Mouse (Mus musculus) mesoderm, embryonic 11.5 days (tissue): Measurements from ENCODE around the gene Morn4.
"Not testable (repeated sequence)": the region's sequence is repeated elsewhere in the genome, so short reads cannot be mapped to it uniquely, and the experiment has no call there.

Experiments
- DNase-seq: peaks from one replicate; pipeline ENCODE4 v3.0.0-alpha.2; 2012; ENCODE audit warnings: low read depth, low spot score

Gene Morn4

DNA sequence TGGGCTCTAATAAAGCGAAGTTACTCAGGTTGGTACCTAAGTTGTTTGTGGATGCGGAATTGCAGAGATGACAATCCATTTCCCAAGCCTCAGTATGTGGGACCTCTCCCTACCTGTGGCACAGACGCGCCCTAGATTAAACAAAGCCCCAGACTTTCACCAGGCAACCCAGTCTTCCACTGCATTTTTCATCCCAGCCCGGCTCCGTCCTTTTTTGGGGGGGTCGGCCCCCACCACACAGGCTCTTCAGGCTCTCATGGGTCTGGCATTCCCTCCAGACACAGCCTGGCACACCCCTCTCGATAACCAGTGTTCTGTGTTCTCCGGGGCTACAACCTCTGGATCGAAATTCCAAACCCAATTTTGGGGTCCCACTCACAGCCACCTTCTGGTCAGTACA lies 467 bp downstream of the Morn4 start:
- no peak for DNase-seq

DNA sequence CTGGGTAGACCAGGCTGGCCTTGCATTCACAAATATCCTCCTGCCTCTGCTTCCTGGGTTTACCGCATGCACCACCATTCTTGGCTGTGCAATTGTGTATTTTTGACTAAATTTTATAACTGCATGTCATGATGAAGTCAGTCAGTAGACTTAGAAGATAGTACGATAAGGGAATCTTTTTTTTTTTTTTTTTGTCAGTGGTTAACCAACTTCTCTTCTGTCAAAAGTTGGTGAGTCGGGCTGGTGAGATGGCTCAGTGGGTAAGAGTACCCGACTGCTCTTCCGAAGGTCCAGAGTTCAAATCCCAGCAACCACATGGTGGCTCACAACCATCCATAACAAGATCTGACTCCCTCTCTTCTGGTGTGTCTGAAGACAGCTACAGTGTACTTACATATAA lies 4.5 kb downstream of the Morn4 start:
- not testable (repeated sequence) for DNase-seq

DNA sequence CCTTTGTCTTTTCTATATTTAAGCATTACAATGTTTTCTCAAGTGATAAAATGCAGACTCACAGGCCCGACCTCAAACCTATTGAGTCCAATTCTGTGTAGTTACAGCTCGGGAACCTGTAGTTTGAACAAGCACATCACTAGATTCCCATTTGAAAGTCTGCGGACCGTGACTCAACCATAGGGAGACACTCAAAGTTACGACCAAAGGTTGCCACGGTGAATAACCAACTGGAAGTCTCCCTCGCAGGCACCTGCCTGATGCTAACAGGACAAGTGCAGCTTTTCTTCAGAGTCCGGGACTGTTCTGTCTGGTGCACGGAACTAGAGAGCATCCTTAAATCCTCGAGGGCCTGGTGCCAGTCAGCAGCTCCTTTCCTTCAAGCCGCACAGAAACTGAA lies 5.7 kb downstream of the Morn4 start:
- DNase-seq, result no peak

DNA sequence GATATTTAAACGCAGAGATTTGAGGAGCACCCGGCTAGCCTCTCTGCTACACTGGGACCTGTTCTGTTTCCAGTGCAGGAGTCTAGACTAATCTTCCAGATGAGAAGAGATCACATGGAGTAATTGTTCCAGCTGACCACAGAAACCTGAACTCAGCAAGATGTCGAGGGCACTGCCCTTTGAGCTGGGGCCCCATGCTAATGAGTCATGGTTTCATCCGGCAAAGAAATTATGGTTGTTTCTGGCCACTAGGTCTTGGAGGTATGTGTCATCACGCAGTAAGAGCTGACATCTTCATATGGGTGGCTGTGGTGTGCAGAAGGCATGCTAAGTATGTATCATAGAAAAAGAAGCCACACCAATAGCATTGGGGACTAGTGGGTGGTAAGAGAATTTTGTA lies 6.2 kb downstream of the Morn4 start:
- DNase-seq, result no peak

DNA sequence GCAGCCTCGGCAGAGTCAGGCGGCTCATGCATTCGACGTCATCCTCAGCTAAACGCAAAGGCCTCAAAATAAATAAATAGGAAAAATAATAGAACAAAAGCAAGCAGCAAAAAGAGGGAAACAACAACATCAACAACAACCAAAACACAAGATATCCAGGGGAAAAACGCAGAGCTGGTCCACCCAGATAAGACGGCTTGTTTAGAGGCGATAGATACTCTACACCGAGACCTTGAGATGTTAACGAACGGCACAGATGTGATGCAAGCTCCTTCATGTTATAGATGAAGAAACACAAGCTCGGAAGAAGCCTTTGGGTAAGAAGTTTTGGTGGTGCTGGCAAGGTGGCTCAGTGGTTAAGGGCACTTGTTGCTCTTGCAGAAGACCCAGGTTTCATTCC lies 7.2 kb downstream of the Morn4 start:
- DNase-seq, result no peak

DNA sequence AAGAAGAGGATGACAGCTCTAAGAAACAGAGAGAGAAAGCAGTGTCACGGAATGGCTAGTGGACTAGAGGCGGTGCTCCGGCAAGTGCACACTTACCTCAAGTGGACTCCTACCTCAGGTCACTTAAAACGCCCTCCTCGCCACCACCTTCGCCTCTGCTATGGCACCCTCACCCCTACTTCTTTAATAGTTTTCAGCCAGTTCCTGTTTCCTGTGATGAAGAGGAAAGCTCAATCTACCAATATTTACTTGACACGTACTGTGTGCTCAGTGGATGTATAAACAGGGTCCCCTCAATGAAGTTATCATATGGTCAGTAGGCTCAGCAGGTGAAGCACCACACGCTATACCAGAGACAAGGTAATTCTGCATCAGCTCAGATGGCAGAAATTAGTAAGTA lies 7.6 kb downstream of the Morn4 start:
- no peak for DNase-seq

DNA sequence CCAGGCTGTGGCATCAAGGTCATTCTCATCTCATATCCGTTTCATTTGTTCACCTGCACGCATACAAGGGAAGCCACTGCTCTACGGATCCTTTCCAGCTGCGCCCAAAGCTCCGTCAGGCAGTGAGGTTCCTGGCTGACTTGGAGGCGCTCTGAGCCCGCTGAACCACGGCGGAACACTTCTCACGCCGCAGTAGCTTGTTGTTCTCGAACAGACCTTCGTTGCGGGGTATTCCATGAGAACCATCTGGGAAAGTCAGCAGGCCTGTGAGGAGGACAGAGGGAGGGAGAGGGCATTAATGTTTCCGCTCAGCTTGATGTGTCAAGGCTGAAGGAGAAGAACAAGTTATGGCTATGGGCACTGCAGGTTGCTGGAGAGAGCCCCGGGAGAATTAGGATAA lies 10.2 kb downstream of the Morn4 start:
- DNase-seq, result no peak

DNA sequence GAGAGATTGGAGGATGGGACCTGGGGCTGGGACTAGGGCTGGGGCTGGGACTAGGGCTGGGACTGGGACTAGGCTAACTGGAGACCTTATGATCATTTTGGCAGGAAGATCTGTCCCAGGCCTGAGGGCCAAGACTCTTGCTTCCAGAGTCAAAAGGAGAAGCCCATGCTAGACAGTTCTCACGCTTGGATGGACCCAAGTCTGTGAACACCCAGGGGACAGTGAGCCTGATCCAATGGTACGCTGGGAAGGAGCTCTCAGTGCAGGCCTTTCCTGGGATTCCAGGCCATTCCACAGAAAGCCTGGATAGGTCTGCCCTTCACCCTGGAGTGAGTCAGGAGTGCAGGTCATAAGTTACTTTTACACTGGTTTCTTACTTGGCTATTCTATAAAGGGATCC lies 11.1 kb downstream of the Morn4 start:
- no peak for DNase-seq

DNA sequence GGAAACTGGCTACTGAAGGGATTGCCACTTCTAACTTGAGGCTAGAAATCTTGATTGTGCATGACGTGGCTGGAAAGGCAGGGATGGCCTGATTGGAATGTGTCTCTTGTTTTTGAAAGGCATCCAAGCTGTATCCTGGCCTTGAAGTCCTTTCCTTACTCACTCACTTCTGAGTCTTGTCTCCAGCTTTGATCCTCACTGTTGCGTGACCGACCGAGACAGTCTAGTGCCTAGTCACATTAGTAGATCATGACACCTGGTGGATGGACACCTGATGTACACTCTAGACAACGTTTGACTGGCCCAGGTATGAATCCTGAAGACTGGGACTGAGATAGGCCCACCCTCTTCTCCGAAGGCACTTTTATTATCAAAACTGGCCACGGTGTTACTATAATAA lies 13.4 kb downstream of the Morn4 start:
- no peak for DNase-seq

DNA sequence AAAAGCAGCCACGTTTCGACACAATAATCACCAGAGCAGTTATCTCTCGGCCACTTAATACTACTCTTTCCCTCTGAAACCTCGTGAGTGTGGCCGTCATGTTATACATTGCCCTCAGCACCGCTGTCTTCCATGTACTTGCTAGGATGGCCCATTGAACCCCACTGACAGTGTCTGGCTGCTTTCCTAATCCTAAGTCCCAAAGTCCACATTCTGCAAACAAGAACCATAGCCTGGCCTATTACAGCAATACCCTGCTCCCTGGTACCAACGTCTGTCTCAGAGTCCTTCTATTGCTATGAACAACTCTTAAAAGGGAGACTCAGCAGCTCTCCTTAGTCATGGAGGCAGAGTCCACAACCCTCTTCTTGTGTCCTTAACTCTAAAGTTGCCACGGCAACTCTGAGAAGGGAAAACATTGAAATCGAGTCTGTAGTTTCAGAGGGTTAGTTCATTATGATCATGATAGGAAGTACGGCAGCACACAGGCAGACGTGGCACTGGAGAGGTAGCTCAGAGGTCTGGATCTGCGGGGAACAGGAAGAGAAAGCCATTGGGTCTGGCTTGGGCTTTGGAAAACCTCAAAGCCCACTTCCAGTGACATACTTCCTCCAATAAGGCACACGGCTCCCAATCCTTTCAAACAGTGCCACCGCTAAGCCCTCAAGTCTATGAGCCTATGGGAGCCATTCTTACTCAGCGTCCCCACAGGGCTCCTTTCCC lies 14.1 kb downstream of the Morn4 start:
- DNase-seq, result no peak

DNA sequence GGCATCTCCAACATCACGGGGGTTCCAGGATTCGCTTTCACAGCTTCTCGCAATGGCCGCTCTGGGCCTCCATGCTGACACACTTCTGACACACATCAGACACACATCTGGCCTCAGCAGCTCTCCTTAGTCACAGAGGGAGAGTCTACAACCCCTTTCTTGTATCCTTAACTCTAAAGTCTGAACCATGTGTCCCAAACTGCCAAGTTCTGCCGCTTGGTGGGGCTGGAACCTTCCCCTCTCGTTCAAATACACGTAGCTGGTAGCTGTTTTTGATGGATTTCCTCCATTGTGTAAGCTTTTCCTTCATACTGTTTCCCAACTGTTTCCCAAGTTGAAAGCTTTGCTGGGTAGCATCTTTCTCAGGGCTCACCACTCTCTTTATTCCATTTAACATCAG lies 14.9 kb downstream of the Morn4 start:
- DNase-seq, result no peak

DNA sequence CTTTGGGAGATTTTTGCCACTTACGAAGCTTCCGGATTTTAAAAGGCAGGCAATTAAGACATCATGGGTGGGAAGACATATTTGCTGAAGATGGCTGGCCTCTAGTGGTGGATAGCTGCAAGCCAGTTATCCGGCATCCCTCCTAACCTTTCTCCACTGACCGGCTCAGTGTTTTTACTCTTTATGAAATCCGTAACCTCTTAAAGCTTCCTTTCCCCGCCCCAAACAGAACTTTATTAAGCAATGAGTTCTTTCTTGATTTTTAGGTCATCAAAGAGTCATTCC lies 17.0 kb downstream of the Morn4 start:
- no peak for DNase-seq

DNA sequence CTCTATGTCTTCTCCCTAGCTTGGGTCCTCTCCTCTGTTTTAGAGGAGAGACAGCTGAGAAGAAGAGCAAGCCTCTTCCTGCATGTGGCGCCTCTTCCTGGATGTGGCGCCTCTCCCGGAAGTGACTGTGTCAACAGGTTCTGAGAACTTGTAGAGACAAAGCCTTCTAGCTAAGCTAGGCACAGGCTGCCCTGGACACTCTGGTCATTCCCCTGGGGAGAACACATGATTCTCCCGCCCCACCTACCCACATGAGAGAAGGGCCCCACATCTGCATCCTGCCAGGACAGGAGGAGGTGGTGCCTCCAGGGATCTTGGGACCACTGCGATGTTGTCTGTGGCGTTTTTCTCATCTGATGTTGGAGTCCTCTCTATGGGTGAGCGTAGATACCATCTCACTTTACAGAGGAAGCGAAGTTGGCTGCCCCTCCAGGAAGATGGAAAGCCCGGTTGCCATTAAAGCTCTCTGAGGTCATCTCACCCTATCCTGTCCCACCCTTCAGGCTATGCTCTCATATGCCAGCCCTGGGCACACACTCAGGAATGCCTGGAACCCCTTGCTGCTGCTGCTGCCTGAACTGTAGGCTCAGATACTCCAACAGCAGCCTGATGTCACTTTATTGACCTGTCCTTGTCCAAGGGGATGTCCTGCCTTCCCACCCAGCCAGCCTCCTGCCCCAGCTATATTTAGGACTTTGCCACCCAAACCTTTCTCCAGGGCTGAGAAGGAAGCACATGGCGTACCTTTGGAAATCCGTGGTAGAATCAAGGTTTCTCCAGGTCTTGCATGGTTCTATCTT lies 17.5 kb downstream of the Morn4 start:
- no peak for DNase-seq

DNA sequence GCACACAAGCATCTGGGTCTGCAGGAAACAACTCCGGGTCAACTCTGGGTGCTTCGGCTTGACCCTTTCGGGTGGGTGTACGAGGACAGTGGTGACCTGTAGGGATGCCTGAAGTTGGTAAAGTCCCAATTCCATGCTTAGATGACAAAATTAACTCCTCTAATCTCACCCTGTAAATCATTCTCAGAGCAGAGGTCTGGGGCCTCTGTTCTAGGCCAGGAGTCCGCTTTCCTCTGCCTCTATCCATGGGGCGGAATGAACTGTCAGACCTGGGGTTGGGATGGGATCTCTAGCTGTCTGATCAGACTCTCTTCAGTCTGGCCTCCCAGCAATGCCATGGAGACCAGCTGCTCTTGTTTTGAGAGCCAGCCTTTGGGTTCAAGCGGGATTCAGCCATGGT lies 24.7 kb downstream of the Morn4 start:
- DNase-seq, result no peak

DNA sequence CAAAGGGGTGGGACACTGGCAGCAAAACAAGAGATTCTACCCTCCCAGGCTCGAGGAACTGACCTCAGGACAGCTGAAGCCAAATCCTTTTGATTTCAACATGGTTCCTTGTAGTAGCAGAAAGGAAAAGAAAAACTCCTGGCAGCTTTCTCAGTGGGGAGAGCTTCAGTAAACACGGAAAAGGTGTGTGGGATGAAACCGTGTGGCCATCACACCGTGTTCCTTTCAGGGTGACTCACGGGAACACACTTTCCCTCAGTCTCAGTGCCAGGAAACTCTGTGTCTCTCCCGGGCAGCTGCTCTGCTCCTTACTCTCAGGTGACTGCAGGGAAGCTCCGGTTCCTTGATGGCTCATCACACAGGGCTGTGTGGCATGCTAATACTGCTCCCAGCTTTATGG lies 27.7 kb downstream of the Morn4 start:
- DNase-seq, result no peak

DNA sequence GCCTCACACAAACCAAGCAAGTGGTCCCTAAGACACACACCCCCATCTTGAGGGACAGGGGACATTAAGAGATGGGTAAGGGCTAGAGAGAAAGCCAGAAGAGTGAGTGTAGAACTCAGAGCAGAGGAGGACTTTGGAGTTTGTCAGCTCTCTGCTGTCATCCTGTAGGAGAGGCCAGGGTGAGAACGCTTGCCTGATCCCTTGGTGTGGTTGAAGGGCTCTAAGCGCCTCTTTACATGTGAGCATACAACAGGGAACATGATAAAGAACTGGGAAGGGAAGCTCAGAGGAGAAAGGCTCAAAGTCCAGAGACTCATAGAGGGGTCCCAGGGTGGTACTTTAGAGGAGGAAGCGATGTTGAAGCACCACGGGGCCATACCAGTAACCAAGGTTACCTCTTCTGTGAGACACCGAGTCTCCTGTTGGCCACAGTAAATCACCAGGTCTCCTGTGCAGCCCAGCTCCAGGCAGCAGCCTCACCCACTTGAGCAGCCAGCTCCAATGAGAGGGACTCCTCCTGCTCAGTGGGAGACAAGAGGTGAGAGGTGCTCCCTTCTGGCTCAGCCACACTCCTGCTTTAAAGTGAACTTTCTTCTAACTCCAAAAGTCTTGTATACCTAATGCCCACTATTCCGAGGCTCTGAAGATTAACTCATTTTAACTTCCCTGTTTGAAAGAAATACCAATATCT lies 29.3 kb downstream of the Morn4 start:
- no peak for DNase-seq

DNA sequence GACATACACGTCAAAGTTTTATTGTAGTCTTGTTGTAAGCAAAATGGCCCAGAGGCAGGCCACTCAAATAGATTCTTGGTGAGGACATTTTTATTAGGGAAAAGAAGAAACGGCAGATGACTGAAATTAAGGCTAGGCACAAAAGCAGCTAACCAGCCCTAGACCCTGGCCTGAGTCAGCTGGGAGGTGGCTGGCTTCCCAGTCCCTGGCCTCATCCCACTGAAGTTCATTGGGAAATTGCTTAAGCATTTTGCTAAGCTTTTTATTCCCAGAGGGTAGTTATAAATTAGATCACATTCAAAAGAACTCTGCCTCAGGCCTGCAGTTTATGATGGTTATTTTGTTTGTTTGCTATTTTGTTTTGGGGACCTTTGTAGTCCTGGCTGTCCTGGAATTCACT lies 30.3 kb downstream of the Morn4 start:
- no peak for DNase-seq

DNA sequence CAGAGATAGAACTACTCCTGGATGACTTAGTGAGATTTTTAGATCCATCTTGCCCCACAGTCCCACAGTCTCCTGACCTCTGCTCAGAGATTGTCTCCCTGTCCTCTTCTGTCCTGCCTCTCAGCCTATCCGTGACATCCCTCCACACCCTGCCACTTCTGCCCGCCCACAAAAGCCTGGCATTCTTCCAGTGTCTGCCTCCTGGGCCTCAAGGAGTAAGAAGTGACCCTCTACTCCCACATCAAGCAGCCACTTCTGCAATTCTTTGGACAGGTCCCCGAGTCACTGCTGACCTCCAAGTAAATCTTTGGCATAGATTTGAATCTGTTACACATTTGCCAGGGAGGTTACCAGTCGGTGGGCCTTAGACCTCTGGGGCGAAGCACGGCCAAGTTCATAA lies 31.9 kb downstream of the Morn4 start:
- DNase-seq, result no peak

DNA sequence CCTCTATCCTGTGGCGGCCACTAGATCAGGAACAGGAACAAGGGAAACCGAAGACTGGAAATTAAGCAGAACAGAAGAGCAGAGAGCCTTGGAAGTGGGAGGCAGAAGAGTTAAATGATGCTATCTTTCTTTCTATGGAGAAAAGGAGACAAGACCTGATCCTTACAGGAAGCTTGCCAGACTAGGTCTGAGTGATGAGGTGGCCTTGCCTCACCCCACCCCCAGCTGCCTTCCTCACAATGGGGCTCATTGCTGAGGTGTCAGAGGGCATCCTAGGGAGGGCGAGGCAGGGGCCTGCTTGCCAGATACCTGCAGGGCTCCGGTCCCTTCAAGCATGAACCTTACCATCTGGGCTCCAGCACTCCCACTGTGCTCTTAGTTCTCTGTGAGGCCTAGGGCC lies 34.2 kb downstream of the Morn4 start, which contains the start of gene 4933411K16Rik:
Gene 4933411K16Rik (plus strand): TSS at position 301 of the 400 bp plus-strand sequence.
- DNase-seq, result no peak

DNA sequence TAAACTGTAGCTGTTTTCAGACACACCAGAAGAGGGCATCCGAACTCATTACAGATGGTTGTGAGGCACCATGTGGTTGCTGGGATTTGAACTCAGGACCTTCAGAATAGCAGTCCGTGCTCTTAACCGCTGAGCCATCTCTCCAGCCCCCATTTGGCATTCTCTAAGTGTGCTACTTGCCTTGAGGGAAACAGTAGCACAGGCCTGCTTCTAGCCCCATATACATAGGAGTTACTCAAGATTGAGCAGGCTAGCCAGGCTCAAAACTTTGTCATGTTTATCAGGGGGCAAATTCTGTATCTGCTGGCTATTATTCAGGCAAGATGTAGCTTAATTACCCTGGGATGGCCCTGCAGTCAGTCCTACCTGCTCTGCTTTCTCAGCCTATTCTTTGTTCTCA lies 34.8 kb downstream of the Morn4 start:
- DNase-seq, result no peak

DNA sequence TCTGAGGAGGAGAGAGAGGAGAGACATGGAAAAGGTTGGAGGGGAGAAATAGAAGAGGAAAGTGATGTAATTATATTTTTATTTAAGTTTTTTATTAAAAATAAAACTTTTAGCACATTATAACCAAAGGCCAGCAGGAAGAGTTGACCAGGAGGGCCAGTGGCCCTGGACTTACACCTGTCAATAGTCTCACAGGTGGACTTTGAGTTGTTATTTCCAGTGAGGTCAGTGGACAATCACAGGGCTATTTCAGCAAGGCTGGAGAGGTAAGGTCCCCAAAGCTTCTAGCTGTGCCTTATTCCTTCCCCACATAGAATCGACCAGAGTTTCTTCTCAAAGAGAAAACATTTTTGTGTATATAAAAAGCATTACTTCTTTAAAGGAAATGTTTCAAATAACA lies 35.9 kb downstream of the Morn4 start:
- no peak for DNase-seq

DNA sequence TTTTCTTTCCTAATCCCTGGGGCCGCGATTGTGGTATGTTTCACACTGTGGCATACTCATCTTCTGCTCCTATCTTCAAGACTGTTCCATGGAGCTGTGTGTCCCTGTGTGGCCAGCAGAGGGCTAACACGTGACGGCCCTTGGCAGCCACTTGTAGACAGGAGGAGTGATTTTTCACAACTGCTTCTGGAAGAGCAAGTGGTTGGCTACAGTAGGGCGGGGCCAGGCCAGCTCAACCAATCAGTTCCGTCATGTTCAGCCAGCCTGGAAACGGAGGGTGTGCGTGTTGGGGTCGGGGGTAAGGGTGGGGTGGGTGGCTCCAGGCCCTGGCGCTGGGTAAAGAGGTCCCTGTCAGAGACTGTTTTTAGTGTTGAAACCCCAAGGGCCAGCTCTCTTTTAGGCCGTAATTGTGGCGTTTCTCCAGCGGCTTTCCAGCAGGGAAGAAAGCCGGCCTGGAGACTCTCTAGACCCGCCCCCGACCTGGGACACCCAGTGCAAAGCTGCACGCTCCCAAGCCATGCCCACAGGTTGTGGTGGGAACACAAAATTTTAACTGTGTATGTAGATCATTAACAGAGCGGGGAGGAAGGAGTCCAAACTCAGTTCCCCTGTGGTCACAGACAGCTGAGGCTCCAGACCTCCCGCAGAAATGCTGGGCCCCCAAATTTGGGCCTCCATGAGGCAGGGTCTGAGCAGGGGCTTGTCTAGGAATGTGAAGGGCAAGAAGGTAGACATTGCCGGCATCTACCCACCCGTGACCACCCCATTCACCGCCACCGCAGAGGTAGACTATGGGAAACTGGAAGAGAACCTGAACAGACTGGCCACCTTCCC lies 40.7 kb downstream of the Morn4 start, which contains the start of gene Hoga1:
Gene Hoga1 (plus strand): TSS at position 342 of the 834 bp plus-strand sequence.
- DNase-seq, result peak; percentile 87
